Mouse (Mus musculus) spleen, adult 12 weeks (tissue): ENCODE measurements around the gene Rspry1.

Experiments
- DNase-seq: peaks from one replicate; pipeline ENCODE4 v3.0.0; 2022; ENCODE audit warnings: low spot score

Gene Rspry1

GRCm38 (mm10) chr8:94601607-94602385 lies at the start of gene Rspry1, which contains the start of gene Fam192a:
Gene Rspry1, plus strand, starts transcription at chr8:94601937.
Gene Fam192a, minus strand, starts transcription at chr8:94601997.
- DNase-seq = peak; percentile 98

GRCm38 (mm10) chr8:94552696-94553095 lies 49.0 kb upstream of the Rspry1 start:
- DNase-seq = no peak

GRCm38 (mm10) chr8:94557281-94557680 lies 44.5 kb upstream of the Rspry1 start:
- DNase-seq = no peak

- DNase-seq = no peak
Observed at GRCm38 (mm10) chr8:94561256-94561655, 40.5 kb upstream of the Rspry1 start.

GRCm38 (mm10) chr8:94564421-94564820 lies 37.3 kb upstream of the Rspry1 start:
- no peak for DNase-seq

- no peak for DNase-seq
Observed at GRCm38 (mm10) chr8:94566033-94566432, 35.7 kb upstream of the Rspry1 start.

- DNase-seq = no peak
Observed at GRCm38 (mm10) chr8:94566446-94567158, 35.1 kb upstream of the Rspry1 start.

GRCm38 (mm10) chr8:94567159-94567849 lies 34.4 kb upstream of the Rspry1 start:
- no peak for DNase-seq

GRCm38 (mm10) chr8:94568098-94568497 lies 33.6 kb upstream of the Rspry1 start:
- DNase-seq = no peak

GRCm38 (mm10) chr8:94569419-94569818 lies 32.3 kb upstream of the Rspry1 start:
- DNase-seq = no peak

GRCm38 (mm10) chr8:94571896-94572295 lies 29.8 kb upstream of the Rspry1 start:
- no peak for DNase-seq

- DNase-seq = no peak
Observed at GRCm38 (mm10) chr8:94574159-94574907, 27.4 kb upstream of the Rspry1 start.

GRCm38 (mm10) chr8:94575148-94575547 lies 26.6 kb upstream of the Rspry1 start:
- no peak for DNase-seq

- DNase-seq = no peak
Observed at GRCm38 (mm10) chr8:94581820-94582483, 19.8 kb upstream of the Rspry1 start.

- DNase-seq = no peak
Observed at GRCm38 (mm10) chr8:94582569-94582968, 19.2 kb upstream of the Rspry1 start.

- no peak for DNase-seq
Observed at GRCm38 (mm10) chr8:94584238-94584817, 17.4 kb upstream of the Rspry1 start.

- DNase-seq = no peak
Observed at GRCm38 (mm10) chr8:94591691-94592090, 10.0 kb upstream of the Rspry1 start.

- DNase-seq = no peak
Observed at GRCm38 (mm10) chr8:94594211-94594610, 7.5 kb upstream of the Rspry1 start.

GRCm38 (mm10) chr8:94600478-94600877 lies 1.3 kb upstream of the Rspry1 start:
- DNase-seq = no peak

- no peak for DNase-seq
Observed at GRCm38 (mm10) chr8:94601034-94601606, 617 bp upstream of the Rspry1 start.
